In the genomic region with DNA sequence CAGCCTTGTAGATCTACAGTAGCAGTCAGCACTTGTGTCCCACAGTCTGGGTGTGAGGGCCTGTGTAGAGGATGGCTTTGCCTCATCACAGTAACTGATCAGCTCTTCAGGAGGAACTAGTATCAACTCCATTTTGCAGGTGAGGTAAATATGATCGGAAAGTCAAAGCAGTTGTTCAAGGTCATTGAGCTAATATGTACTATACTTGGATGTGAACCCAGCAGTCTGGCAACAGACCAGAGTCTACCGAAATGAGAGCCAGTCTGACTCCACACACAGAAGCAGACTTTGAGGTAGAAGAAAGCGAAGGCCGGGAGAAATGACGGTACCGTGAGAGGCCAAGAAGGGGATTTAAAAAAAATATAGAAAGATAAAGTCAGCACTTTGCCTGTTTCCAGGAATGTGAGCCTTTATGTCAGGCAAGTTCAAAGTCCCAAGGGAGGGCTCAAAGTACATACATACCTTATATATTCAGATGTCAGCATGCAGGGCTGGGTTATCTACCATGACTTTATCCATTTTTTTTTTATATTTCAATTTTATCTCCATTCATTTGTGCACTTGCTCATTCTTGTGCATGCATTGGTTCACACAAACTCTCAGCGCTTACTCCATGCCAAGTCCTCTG, we compare ENCODE assay signal across 15 mouse cellular contexts.
"Had no signal": no experiment of that assay in that cellular context is flagged by ENCODE, and none has a peak within 500 bp of the region (broad histone marks: within the 10 kb centered on the region; RNA-seq: fewer than 3 reads in every experiment).

No protein-coding gene starts in this region.

- H3K27ac ChIP-seq: hindbrain, embryonic 15.5 days; layer of hippocampus, adult 2 months; left cerebral cortex, adult 2 months; limb, embryonic 10.5 days; liver, embryonic 15.5 days; midbrain, embryonic 10.5 days; neural tube, embryonic 15.5 days had no signal

- H3K4me1 ChIP-seq: limb, embryonic 10.5 days; liver, embryonic 15.5 days had no signal

- H3K4me3 ChIP-seq: hindbrain, embryonic 15.5 days; layer of hippocampus, adult 2 months; left cerebral cortex, adult 2 months; limb, embryonic 10.5 days; liver, embryonic 15.5 days; midbrain, embryonic 10.5 days; myocyte; neural tube, embryonic 15.5 days had no signal

- H3K36me3 ChIP-seq: hindbrain, embryonic 15.5 days; limb, embryonic 10.5 days; liver, embryonic 15.5 days; midbrain, embryonic 10.5 days; neural tube, embryonic 15.5 days had no signal

- DNase-seq: lung, embryonic 14.5 days; lung, postnatal 10 days; lung, postnatal 4 days; midbrain, embryonic 14.5 days; spleen, adult 18-20 months; thymus, adult 18-20 months; thymus, postnatal 14 days had no signal

- H3K27me3 ChIP-seq: hindbrain, embryonic 15.5 days; liver, embryonic 15.5 days; neural tube, embryonic 15.5 days had no signal
